Mouse (Mus musculus): ENCODE data around the gene Olfr74. TPM values are rescaled to one million over a fixed set of nuclear protein-coding genes. Genes with fewer than 3 reads are reported as not detected.
"Not testable (repeated sequence)": the region's sequence is repeated elsewhere in the genome, so short reads cannot be mapped to it uniquely, and the experiment has no call there.

The Olfr74 gene
- not detected in 2 replicates for polyA plus RNA-seq (2014; fragmentation: Nextera tagmentation; extraction: Ambion mirVana)

DNA sequence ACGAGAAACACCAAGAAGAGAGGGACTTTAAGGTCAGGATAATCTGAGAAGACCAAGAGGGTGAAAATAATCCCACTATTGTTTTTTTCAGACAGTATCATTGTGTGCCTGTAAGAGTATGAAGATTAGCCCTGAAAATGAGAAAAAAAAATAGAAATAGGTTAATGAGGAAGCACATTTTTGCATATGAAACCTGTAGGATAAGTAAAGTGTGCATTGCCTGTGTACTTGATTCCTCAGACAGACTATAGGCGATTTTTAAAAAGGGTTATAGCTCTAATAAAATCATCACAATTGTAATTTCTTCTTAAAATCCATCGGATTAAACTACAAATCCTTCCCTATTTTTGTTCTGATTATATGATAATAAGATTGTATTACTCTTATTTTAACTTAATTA, at the start of gene Olfr74:
Gene Olfr74 (minus strand): TSS at position 101 of the 400 bp plus-strand sequence.
- Histone ChIP-seq H3K9ac (no peak within 1 kb of the TSS), H3K4me2 (replicated peaks) (no peak within 1 kb of the TSS), H3K36me3 (replicated peaks; ENCODE audit: control insufficient read depth, insufficient read depth) (no peaks in the 10 kb centered on the region), H3K4me1 (replicated peaks; ENCODE audit: control insufficient read depth, insufficient read depth, low read length) (no peaks in the 10 kb centered on the region), H3K27me3 (ENCODE audit: control insufficient read depth, insufficient read depth, low read length) (no peaks in the 10 kb centered on the region), H3K9me3 (ENCODE audit: control insufficient read depth, low read length) (no peaks in the 10 kb centered on the region), H3K27ac (no peak within 1 kb of the TSS), H3K4me3 (replicated peaks; ENCODE audit: low read length) (no peak within 1 kb of the TSS)
- no peak for ATAC-seq (ENCODE audit: low FRiP score)
- WGBS, result 78% methylated on average over 3 of the region's 3 CpGs
- no peak for DNase-seq (ENCODE audit: low spot score)

DNA sequence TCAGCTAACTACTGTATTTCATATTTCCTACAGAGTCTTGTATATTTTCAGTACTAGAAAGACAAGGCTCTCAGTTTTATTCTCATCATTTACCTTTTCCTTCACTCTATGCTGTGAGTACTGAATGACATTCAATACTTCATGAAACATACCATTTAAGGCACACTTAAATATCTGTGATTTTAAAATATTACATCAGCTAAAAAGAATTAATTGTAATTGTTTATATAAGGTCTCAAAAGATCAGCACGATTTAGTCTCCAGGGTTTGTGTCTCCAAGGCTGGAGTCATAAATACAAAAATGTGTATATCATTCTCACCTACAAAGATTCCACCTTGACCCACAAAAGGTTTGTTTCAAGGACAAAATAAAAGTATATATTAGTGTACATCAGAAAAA, 48.0 kb upstream of the Olfr74 start, which contains the start of gene Olfr1161:
Gene Olfr1161 (plus strand): TSS at position 301 of the 400 bp plus-strand sequence.
- 79% methylated on average over 1 of the region's 1 CpGs for WGBS
- ATAC-seq (ENCODE audit: low FRiP score), result not testable (repeated sequence)

DNA sequence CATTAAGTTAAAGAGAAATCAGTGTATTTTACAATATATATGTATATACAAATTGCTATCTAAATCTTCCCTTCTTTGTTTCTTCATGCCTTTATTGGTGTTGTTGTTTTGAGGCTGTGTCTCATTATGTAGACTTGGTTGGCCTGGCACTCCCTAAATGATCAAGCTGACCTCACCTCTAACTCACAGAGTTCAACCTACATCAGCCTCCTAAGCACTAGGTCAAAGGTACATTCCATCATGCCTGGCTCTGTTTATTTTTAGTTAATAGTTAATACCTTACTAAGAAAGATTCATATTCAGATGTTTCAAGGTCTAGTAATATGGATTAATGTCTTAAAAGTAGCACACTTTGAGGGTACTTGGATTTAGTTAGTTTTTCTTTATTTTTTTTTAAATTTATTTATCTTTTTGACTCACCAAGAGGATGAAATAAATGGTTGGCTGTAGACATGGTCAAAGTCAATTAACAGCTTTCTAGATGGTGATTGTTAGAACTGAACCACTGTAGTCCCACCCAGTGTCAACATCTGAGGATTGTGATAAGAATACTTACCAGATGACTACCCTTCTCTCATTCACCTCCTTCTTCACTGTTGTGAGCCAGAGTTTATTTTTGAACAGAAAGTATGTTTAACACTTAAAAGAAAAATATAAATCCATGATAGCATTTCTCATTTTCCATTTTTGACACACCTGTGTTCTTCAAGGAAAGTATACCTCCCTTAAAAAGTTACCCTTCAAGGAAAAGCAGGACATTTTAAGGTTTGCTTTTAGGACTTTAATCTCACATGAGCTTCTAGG, 33.3 kb upstream of the Olfr74 start, which contains the start of gene Olfr1160:
Gene Olfr1160 (minus strand): TSS at position 754 of the 804 bp plus-strand sequence.
- DNase-seq (ENCODE audit: low spot score) (no peak), ATAC-seq (ENCODE audit: low FRiP score) (no peak)
- no peak within 1 kb of the TSS for H3K27ac ChIP-seq
- no peaks in the 10 kb centered on the region for H3K4me1 ChIP-seq (replicated peaks; ENCODE audit: control insufficient read depth, insufficient read depth, low read length)
- no peak within 1 kb of the TSS for H3K4me2 ChIP-seq (replicated peaks)
- H3K4me3 ChIP-seq (replicated peaks; ENCODE audit: low read length), result no peak within 1 kb of the TSS
- H3K27me3 ChIP-seq (ENCODE audit: control insufficient read depth, insufficient read depth, low read length), result no peaks in the 10 kb centered on the region
- H3K36me3 ChIP-seq (replicated peaks; ENCODE audit: control insufficient read depth, insufficient read depth), result no peaks in the 10 kb centered on the region
- H3K9ac ChIP-seq, result no peak within 1 kb of the TSS
- H3K9me3 ChIP-seq (ENCODE audit: control insufficient read depth, low read length), result no peaks in the 10 kb centered on the region

More for the DNA sequence above, 48.0 kb upstream of the Olfr74 start, which contains the start of gene Olfr1161:
- not testable (repeated sequence) for DNase-seq (ENCODE audit: low spot score); H3K4me2 ChIP-seq (replicated peaks); H3K9me3 ChIP-seq (ENCODE audit: control insufficient read depth, low read length); H3K4me1 ChIP-seq (replicated peaks; ENCODE audit: control insufficient read depth, insufficient read depth, low read length); H3K9ac ChIP-seq; H3K27me3 ChIP-seq (ENCODE audit: control insufficient read depth, insufficient read depth, low read length); H3K4me3 ChIP-seq (replicated peaks; ENCODE audit: low read length); H3K27ac ChIP-seq; H3K36me3 ChIP-seq (replicated peaks; ENCODE audit: control insufficient read depth, insufficient read depth)

DNA sequence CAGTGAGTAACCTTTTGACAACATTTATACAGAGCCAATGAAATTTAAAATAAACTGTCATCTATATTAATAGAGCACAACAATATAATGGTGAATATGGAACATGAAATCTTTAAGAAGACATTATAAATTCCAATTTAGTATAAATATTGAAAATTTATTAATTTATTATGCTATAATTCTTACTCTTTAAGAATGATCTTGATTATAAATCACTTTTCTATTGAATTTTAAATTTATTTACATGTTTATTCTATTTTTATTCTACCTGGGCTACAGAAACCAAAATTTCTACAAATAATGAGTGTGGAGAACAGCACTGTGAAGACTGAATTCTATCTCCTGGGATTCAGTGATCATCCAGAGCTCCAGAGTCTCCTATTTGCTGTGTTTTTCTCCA, 15.3 kb upstream of the Olfr74 start, which contains the start of gene Olfr1158:
Gene Olfr1158 (plus strand): TSS at position 301 of the 400 bp plus-strand sequence.
- Histone ChIP-seq H3K27me3 (ENCODE audit: control insufficient read depth, insufficient read depth, low read length) (no peaks in the 10 kb centered on the region), H3K4me1 (replicated peaks; ENCODE audit: control insufficient read depth, insufficient read depth, low read length) (no peaks in the 10 kb centered on the region), H3K4me2 (replicated peaks) (no peak within 1 kb of the TSS), H3K4me3 (replicated peaks; ENCODE audit: low read length) (no peak within 1 kb of the TSS), H3K36me3 (replicated peaks; ENCODE audit: control insufficient read depth, insufficient read depth) (no peaks in the 10 kb centered on the region), H3K9ac (no peak within 1 kb of the TSS), H3K27ac (no peak within 1 kb of the TSS), H3K9me3 (ENCODE audit: control insufficient read depth, low read length) (no peaks in the 10 kb centered on the region)
- no peak for ATAC-seq (ENCODE audit: low FRiP score)
- DNase-seq (ENCODE audit: low spot score), result no peak

DNA sequence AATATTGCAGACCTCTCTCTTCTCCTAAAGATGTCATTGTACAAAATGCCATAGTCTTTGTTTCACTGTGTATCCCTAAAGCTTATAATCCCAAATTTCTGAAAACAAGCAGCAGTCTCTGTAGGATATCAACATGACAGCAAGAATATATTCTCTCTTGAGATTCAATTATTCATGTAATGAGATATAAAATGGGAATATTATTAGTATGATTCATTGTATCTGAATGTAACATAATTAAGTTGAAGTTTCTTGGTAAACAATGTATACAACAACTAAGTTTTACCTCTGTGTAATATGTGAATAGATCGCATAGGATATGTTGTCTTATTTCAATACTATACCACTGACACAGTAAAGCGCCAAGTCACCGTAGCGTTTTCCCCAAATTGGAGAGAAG, 6.3 kb downstream of the Olfr74 start, which contains the start of gene Olfr1157:
Gene Olfr1157 (minus strand): TSS at position 101 of the 400 bp plus-strand sequence.
- 96% methylated on average over 4 of the region's 4 CpGs for WGBS
- H3K27me3 ChIP-seq (ENCODE audit: control insufficient read depth, insufficient read depth, low read length), result no peaks in the 10 kb centered on the region
- DNase-seq (ENCODE audit: low spot score) (no peak), ATAC-seq (ENCODE audit: low FRiP score) (no peak)
- H3K4me2 ChIP-seq (replicated peaks), result no peak within 1 kb of the TSS
- no peak within 1 kb of the TSS for H3K4me3 ChIP-seq (replicated peaks; ENCODE audit: low read length)
- no peak within 1 kb of the TSS for H3K9ac ChIP-seq
- no peak within 1 kb of the TSS for H3K27ac ChIP-seq
- no peaks in the 10 kb centered on the region for H3K36me3 ChIP-seq (replicated peaks; ENCODE audit: control insufficient read depth, insufficient read depth)
- no peaks in the 10 kb centered on the region for H3K9me3 ChIP-seq (ENCODE audit: control insufficient read depth, low read length)
- no peaks in the 10 kb centered on the region for H3K4me1 ChIP-seq (replicated peaks; ENCODE audit: control insufficient read depth, insufficient read depth, low read length)

DNA sequence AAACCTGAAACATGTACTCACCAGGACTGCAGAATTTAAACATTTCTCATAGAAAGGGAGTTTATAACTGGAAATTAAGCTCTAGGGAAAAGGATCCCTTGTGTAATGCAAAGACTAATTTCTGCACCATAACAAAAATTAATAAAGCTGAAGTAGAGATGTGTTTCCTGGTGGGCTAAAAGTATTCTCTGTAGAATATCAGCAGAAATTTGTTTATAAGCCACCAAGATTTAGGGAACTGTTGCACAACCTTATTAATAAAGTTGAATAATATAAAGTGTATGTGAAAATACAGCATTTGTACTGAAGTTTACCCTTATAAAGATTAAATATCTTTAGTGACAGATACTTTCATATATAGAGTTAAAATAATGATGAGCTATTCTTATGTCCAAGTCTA, 21.5 kb downstream of the Olfr74 start, which contains the start of gene Olfr1156:
Gene Olfr1156 (minus strand): TSS at position 101 of the 400 bp plus-strand sequence.
- no peaks in the 10 kb centered on the region for H3K27me3 ChIP-seq (ENCODE audit: control insufficient read depth, insufficient read depth, low read length)
- no peak within 1 kb of the TSS for H3K9ac ChIP-seq
- H3K36me3 ChIP-seq (replicated peaks; ENCODE audit: control insufficient read depth, insufficient read depth), result no peaks in the 10 kb centered on the region
- no peak within 1 kb of the TSS for H3K4me3 ChIP-seq (replicated peaks; ENCODE audit: low read length)
- no peaks in the 10 kb centered on the region for H3K9me3 ChIP-seq (ENCODE audit: control insufficient read depth, low read length)
- DNase-seq (ENCODE audit: low spot score) (no peak), ATAC-seq (ENCODE audit: low FRiP score) (no peak)
- no peak within 1 kb of the TSS for H3K4me2 ChIP-seq (replicated peaks)
- H3K4me1 ChIP-seq (replicated peaks; ENCODE audit: control insufficient read depth, insufficient read depth, low read length), result no peaks in the 10 kb centered on the region
- no peak within 1 kb of the TSS for H3K27ac ChIP-seq

DNA sequence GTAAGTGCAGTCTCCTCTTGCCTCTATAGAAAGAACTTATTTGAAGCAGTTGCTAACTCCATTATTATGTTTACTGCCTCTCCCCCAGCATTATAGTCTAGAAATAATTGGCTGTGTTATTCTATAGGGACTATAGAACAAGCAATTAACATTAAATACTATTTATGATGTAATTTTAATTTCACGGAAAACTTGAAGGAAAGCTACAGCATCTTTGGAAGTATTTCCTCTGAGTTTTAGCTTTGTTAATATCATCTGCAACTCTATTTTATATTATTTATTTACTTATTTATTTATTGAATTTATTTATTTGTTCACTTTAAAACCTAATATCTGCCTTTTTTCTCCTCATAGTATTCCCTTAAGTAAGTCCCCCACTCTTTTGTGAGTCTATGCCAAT, 29.4 kb downstream of the Olfr74 start, which contains the start of gene Olfr1155:
Gene Olfr1155 (minus strand): TSS at position 101 of the 400 bp plus-strand sequence.
- Histone ChIP-seq H3K9ac (no peak within 1 kb of the TSS), H3K4me2 (replicated peaks) (no peak within 1 kb of the TSS), H3K4me1 (replicated peaks; ENCODE audit: control insufficient read depth, insufficient read depth, low read length) (no peaks in the 10 kb centered on the region), H3K27ac (no peak within 1 kb of the TSS), H3K9me3 (ENCODE audit: control insufficient read depth, low read length) (no peaks in the 10 kb centered on the region), H3K27me3 (ENCODE audit: control insufficient read depth, insufficient read depth, low read length) (no peaks in the 10 kb centered on the region), H3K36me3 (replicated peaks; ENCODE audit: control insufficient read depth, insufficient read depth) (no peaks in the 10 kb centered on the region), H3K4me3 (replicated peaks; ENCODE audit: low read length) (no peak within 1 kb of the TSS)
- DNase-seq (ENCODE audit: low spot score) (no peak), ATAC-seq (ENCODE audit: low FRiP score) (no peak)
- 98% methylated on average over 1 of the region's 1 CpGs for WGBS

Other genes with a start within 250 kb of the Olfr74 start
- not detected in 2 replicates for gene Olfr1138, start 234.7 kb downstream of the Olfr74 start, polyA plus RNA-seq (2014; fragmentation: Nextera tagmentation; extraction: Ambion mirVana)
- gene Olfr1140, start 230.9 kb downstream of the Olfr74 start, polyA plus RNA-seq (2014; fragmentation: Nextera tagmentation; extraction: Ambion mirVana), result not detected in 2 replicates
- not detected in 2 replicates for gene Olfr1141, start 220.7 kb downstream of the Olfr74 start, polyA plus RNA-seq (2014; fragmentation: Nextera tagmentation; extraction: Ambion mirVana)
- not detected in 2 replicates for gene Olfr152, start 195.2 kb downstream of the Olfr74 start, polyA plus RNA-seq (2014; fragmentation: Nextera tagmentation; extraction: Ambion mirVana)
- not detected in 2 replicates for gene Olfr1143, start 174.1 kb downstream of the Olfr74 start, polyA plus RNA-seq (2014; fragmentation: Nextera tagmentation; extraction: Ambion mirVana)
- gene Olfr1145, start 164.8 kb downstream of the Olfr74 start, polyA plus RNA-seq (2014; fragmentation: Nextera tagmentation; extraction: Ambion mirVana), result not detected in 2 replicates
- not detected in 2 replicates for gene Olfr1148, start 144.1 kb downstream of the Olfr74 start, polyA plus RNA-seq (2014; fragmentation: Nextera tagmentation; extraction: Ambion mirVana)
- gene Olfr1150-ps1, start 130.7 kb downstream of the Olfr74 start, polyA plus RNA-seq (2014; fragmentation: Nextera tagmentation; extraction: Ambion mirVana), result not detected in 2 replicates
- not detected in 2 replicates for gene Olfr1151, start 118.8 kb downstream of the Olfr74 start, polyA plus RNA-seq (2014; fragmentation: Nextera tagmentation; extraction: Ambion mirVana)
- not detected in 2 replicates for gene Olfr1152, start 108.2 kb downstream of the Olfr74 start, polyA plus RNA-seq (2014; fragmentation: Nextera tagmentation; extraction: Ambion mirVana)
- gene Olfr1153, start 79.7 kb downstream of the Olfr74 start, polyA plus RNA-seq (2014; fragmentation: Nextera tagmentation; extraction: Ambion mirVana), result not detected in 2 replicates
- not detected in 2 replicates for gene Olfr1154, start 69.5 kb downstream of the Olfr74 start, polyA plus RNA-seq (2014; fragmentation: Nextera tagmentation; extraction: Ambion mirVana)
- gene Olfr1155, start 29.5 kb downstream of the Olfr74 start, polyA plus RNA-seq (2014; fragmentation: Nextera tagmentation; extraction: Ambion mirVana), result not detected in 2 replicates
- gene Olfr1156, start 21.6 kb downstream of the Olfr74 start, polyA plus RNA-seq (2014; fragmentation: Nextera tagmentation; extraction: Ambion mirVana), result not detected in 2 replicates
- gene Olfr1157, start 6.4 kb downstream of the Olfr74 start, polyA plus RNA-seq (2014; fragmentation: Nextera tagmentation; extraction: Ambion mirVana), result not detected in 2 replicates
- not detected in 2 replicates for gene Olfr1158, start 15.4 kb upstream of the Olfr74 start, polyA plus RNA-seq (2014; fragmentation: Nextera tagmentation; extraction: Ambion mirVana)
- gene Olfr1160, start 33.6 kb upstream of the Olfr74 start, polyA plus RNA-seq (2014; fragmentation: Nextera tagmentation; extraction: Ambion mirVana), result not detected in 2 replicates
- gene Olfr1161, start 48.1 kb upstream of the Olfr74 start, polyA plus RNA-seq (2014; fragmentation: Nextera tagmentation; extraction: Ambion mirVana), result not detected in 2 replicates
- gene Olfr73, start 63.0 kb upstream of the Olfr74 start, polyA plus RNA-seq (2014; fragmentation: Nextera tagmentation; extraction: Ambion mirVana), result not detected in 2 replicates
- gene Olfr1162, start 76.5 kb upstream of the Olfr74 start, polyA plus RNA-seq (2014; fragmentation: Nextera tagmentation; extraction: Ambion mirVana), result not detected in 2 replicates
- gene Olfr1163, start 97.2 kb upstream of the Olfr74 start, polyA plus RNA-seq (2014; fragmentation: Nextera tagmentation; extraction: Ambion mirVana), result not detected in 2 replicates
- gene Olfr1164, start 119.3 kb upstream of the Olfr74 start, polyA plus RNA-seq (2014; fragmentation: Nextera tagmentation; extraction: Ambion mirVana), result not detected in 2 replicates
- gene Olfr1166, start 153.6 kb upstream of the Olfr74 start, polyA plus RNA-seq (2014; fragmentation: Nextera tagmentation; extraction: Ambion mirVana), result not detected in 2 replicates
- not detected in 2 replicates for gene Olfr1167, start 180.5 kb upstream of the Olfr74 start, polyA plus RNA-seq (2014; fragmentation: Nextera tagmentation; extraction: Ambion mirVana)
- not detected in 2 replicates for gene Olfr1168, start 207.2 kb upstream of the Olfr74 start, polyA plus RNA-seq (2014; fragmentation: Nextera tagmentation; extraction: Ambion mirVana)

Measured in hindbrain, embryonic 14.5 days (tissue).